Mouse (Mus musculus) kidney, embryonic 15.5 days (tissue): ENCODE measurements around the gene Tnfrsf14. TPM values are rescaled to one million over a fixed set of nuclear protein-coding genes. Genes with fewer than 3 reads are reported as not detected.

Source experiments
- ATAC-seq: fragments of 200-750 bp; cut with Nextera tagmentation; replicated peaks from 2 replicates; pipeline ENCODE4 v1.8.0; 2017; ENCODE audit warnings: moderate TSS enrichment; ENCODE audit not compliant: low FRiP score
- H3K27ac ChIP-seq: fragments of 300-500 bp; sonication (generic); 2 replicates; pipeline ENCODE4 v1.5.1; 2015; ENCODE audit warnings: mild to moderate bottlenecking, inconsistent platforms
- H3K27me3 ChIP-seq: fragments of 300-500 bp; sonication (generic); 2 replicates; pipeline ENCODE4 v1.6.1; 2015; ENCODE audit warnings: inconsistent platforms
- H3K36me3 ChIP-seq: fragments of 300-500 bp; sonication (generic); 2 replicates; pipeline ENCODE4 v1.6.1; 2015; ENCODE audit warnings: inconsistent platforms
- H3K4me1 ChIP-seq: fragments of 300-500 bp; sonication (generic); 2 replicates; pipeline ENCODE4 v1.6.1; 2015; ENCODE audit warnings: inconsistent platforms
- H3K4me2 ChIP-seq: fragments of 300-500 bp; sonication (generic); 2 replicates; pipeline ENCODE4 v1.6.1; 2015; ENCODE audit warnings: moderate library complexity, mild to moderate bottlenecking, inconsistent platforms
- H3K4me3 ChIP-seq: fragments of 300-500 bp; sonication (generic); replicated peaks from 2 replicates; pipeline ENCODE4 v1.5.1; 2015; ENCODE audit warnings: mild to moderate bottlenecking, inconsistent platforms
- H3K9ac ChIP-seq: fragments of 300-500 bp; sonication (generic); 2 replicates; pipeline ENCODE4 v1.6.1; 2015; ENCODE audit warnings: mild to moderate bottlenecking, inconsistent platforms
- H3K9me3 ChIP-seq: fragments of 300-500 bp; sonication (generic); replicated peaks from 2 replicates; pipeline ENCODE4 v1.6.1; 2016; ENCODE audit warnings: inconsistent platforms
- WGBS: fragments of 180-500 bp; shearing (Covaris S2); methylation state at CpG from one replicate; pipeline ENCODE4 v1.1.7; 2015; ENCODE audit warnings: mixed read lengths; 5-methylcytosine and 5-hydroxymethylcytosine counted together
- polyA plus RNA-seq: library from polyadenylated mRNA; unstranded; fragments of >200 nt; fragmentation: Nextera tagmentation; extraction: Ambion mirVana; gene quantifications from 2 replicates; pipeline ENCODE4 v1.2.1, GENCODE M21; 2015

Tnfrsf14 gene
- polyA plus RNA-seq, 1 experiment from 2014 or later: 1.7 TPM

GRCm38 (mm10) chr4:154944121-154944590 lies 15.8 kb upstream of the Tnfrsf14 start:
- Histone ChIP-seq H3K9ac (no peak overlapping the region), H3K36me3 (no peaks in the 10 kb centered on the region), H3K27ac (no peak overlapping the region), H3K4me2 (no peak overlapping the region), H3K4me3 (no peak overlapping the region), H3K4me1 (peaks cover 15% of the 10 kb centered on the region), H3K9me3 (no peaks in the 10 kb centered on the region), H3K27me3 (peaks cover 15% of the 10 kb centered on the region)
- WGBS: 22% methylated on average over 2 of the region's 2 CpGs
- peak; percentile 84 for ATAC-seq

GRCm38 (mm10) chr4:154943323-154944039 lies 15.1 kb upstream of the Tnfrsf14 start:
- no peaks in the 10 kb centered on the region for H3K9me3 ChIP-seq
- peaks cover 11% of the 10 kb centered on the region for H3K4me1 ChIP-seq
- no peak overlapping the region for H3K4me2 ChIP-seq
- no peak for ATAC-seq
- no peak overlapping the region for H3K27ac ChIP-seq
- H3K36me3 ChIP-seq: no peaks in the 10 kb centered on the region
- peaks cover 8% of the 10 kb centered on the region for H3K27me3 ChIP-seq
- 85% methylated on average over 6 of the region's 6 CpGs for WGBS
- no peak overlapping the region for H3K9ac ChIP-seq
- no peak overlapping the region for H3K4me3 ChIP-seq

- no peaks in the 10 kb centered on the region for H3K9me3 ChIP-seq
- no peak for ATAC-seq
- no peaks in the 10 kb centered on the region for H3K36me3 ChIP-seq
- 75% methylated on average over 10 of the region's 10 CpGs for WGBS
- peaks cover 11% of the 10 kb centered on the region for H3K4me1 ChIP-seq
- no peak overlapping the region for H3K4me3 ChIP-seq
- no peak overlapping the region for H3K9ac ChIP-seq
- H3K4me2 ChIP-seq: no peak overlapping the region
- H3K27ac ChIP-seq: no peak overlapping the region
- 0 out of 2 replicates have a peak, but pooled peaks cover 3% of the 10 kb centered on the region for H3K27me3 ChIP-seq
Observed at GRCm38 (mm10) chr4:154942632-154943322, 14.4 kb upstream of the Tnfrsf14 start.

- H3K27me3 ChIP-seq: 0 out of 2 replicates have a peak, but pooled peaks cover 3% of the 10 kb centered on the region
- H3K9me3 ChIP-seq: no peaks in the 10 kb centered on the region
- H3K4me1 ChIP-seq: peaks cover 11% of the 10 kb centered on the region
- WGBS: 86% methylated on average over 5 of the region's 5 CpGs
- H3K4me2 ChIP-seq: no peak overlapping the region
- no peak for ATAC-seq
- H3K27ac ChIP-seq: no peak overlapping the region
- H3K4me3 ChIP-seq: no peak overlapping the region
- H3K36me3 ChIP-seq: no peaks in the 10 kb centered on the region
- H3K9ac ChIP-seq: no peak overlapping the region
Observed at GRCm38 (mm10) chr4:154941831-154942230, 13.5 kb upstream of the Tnfrsf14 start.

GRCm38 (mm10) chr4:154940156-154940555 lies 11.8 kb upstream of the Tnfrsf14 start:
- Histone ChIP-seq H3K27ac (no peak overlapping the region), H3K4me1 (no peaks in the 10 kb centered on the region), H3K9me3 (no peaks in the 10 kb centered on the region), H3K4me3 (no peak overlapping the region), H3K27me3 (0 out of 2 replicates have a peak, but pooled peaks cover 3% of the 10 kb centered on the region), H3K4me2 (no peak overlapping the region), H3K9ac (no peak overlapping the region), H3K36me3 (no peaks in the 10 kb centered on the region)
- WGBS: 89% methylated on average over 2 of the region's 2 CpGs
- ATAC-seq: no peak

- H3K4me3 ChIP-seq: no peak overlapping the region
- 71% methylated on average over 1 of the region's 1 CpGs for WGBS
- ATAC-seq: no peak
Observed at GRCm38 (mm10) chr4:154937746-154938145, 9.4 kb upstream of the Tnfrsf14 start.

GRCm38 (mm10) chr4:154936542-154937255 lies 8.3 kb upstream of the Tnfrsf14 start:
- no peak for ATAC-seq
- Histone ChIP-seq H3K4me1 (peaks cover 4% of the 10 kb centered on the region; the same call in 1 of the 2 replicates), H3K4me3 (no peak overlapping the region), H3K9ac (no peak overlapping the region), H3K27me3 (peaks cover 1% of the 10 kb centered on the region; the same call in 1 of the 2 replicates), H3K27ac (no peak overlapping the region), H3K36me3 (no peaks in the 10 kb centered on the region), H3K9me3 (no peaks in the 10 kb centered on the region), H3K4me2 (no peak overlapping the region)
- WGBS: 62% methylated on average over 8 of the region's 8 CpGs

More at GRCm38 (mm10) chr4:154937746-154938145, 9.4 kb upstream of the Tnfrsf14 start:
- Histone ChIP-seq H3K4me1 (peaks cover 4% of the 10 kb centered on the region; the same call in 1 of the 2 replicates), H3K9me3 (no peaks in the 10 kb centered on the region), H3K36me3 (no peaks in the 10 kb centered on the region), H3K27me3 (peaks cover 3% of the 10 kb centered on the region; the same call in 1 of the 2 replicates), H3K27ac (no peak overlapping the region), H3K4me2 (no peak overlapping the region), H3K9ac (no peak overlapping the region)

- Histone ChIP-seq H3K9me3 (no peaks in the 10 kb centered on the region), H3K4me2 (no peak overlapping the region), H3K4me3 (no peak overlapping the region), H3K4me1 (peaks cover 4% of the 10 kb centered on the region; the same call in 1 of the 2 replicates), H3K27ac (no peak overlapping the region), H3K9ac (no peak overlapping the region), H3K27me3 (no peaks in the 10 kb centered on the region; the same call in 1 of the 2 replicates), H3K36me3 (no peaks in the 10 kb centered on the region)
- WGBS: 78% methylated on average over 7 of the region's 7 CpGs
- ATAC-seq: no peak
Observed at GRCm38 (mm10) chr4:154935788-154936187, 7.4 kb upstream of the Tnfrsf14 start.

- Histone ChIP-seq H3K27ac (no peak overlapping the region), H3K27me3 (no peaks in the 10 kb centered on the region; the same call in 1 of the 2 replicates), H3K36me3 (no peaks in the 10 kb centered on the region), H3K4me1 (peaks cover 4% of the 10 kb centered on the region; the same call in 1 of the 2 replicates), H3K9ac (no peak overlapping the region), H3K4me2 (no peak overlapping the region), H3K9me3 (no peaks in the 10 kb centered on the region), H3K4me3 (no peak overlapping the region)
- 85% methylated on average over 2 of the region's 2 CpGs for WGBS
- no peak for ATAC-seq
Observed at GRCm38 (mm10) chr4:154934800-154935199, 6.4 kb upstream of the Tnfrsf14 start.

GRCm38 (mm10) chr4:154933306-154933907 lies 5.0 kb upstream of the Tnfrsf14 start:
- no peak overlapping the region for H3K4me2 ChIP-seq
- 51% methylated on average over 13 of the region's 13 CpGs for WGBS
- no peak overlapping the region for H3K9ac ChIP-seq
- no peaks in the 10 kb centered on the region for H3K36me3 ChIP-seq
- H3K27me3 ChIP-seq: no peaks in the 10 kb centered on the region; the same call in 1 of the 2 replicates
- H3K4me1 ChIP-seq: peaks cover 8% of the 10 kb centered on the region; the same call in 1 of the 2 replicates
- ATAC-seq: no peak
- H3K27ac ChIP-seq: no peak overlapping the region
- H3K9me3 ChIP-seq: no peaks in the 10 kb centered on the region
- H3K4me3 ChIP-seq: no peak overlapping the region

- H3K4me3 ChIP-seq: no peak overlapping the region
- no peaks in the 10 kb centered on the region for H3K36me3 ChIP-seq
- H3K27me3 ChIP-seq: no peaks in the 10 kb centered on the region
- peaks cover 24% of the 10 kb centered on the region for H3K4me1 ChIP-seq
- peak; percentile 73; the same call in 1 of the 2 replicates for ATAC-seq
- WGBS: 61% methylated on average over 12 of the region's 12 CpGs
- no peak overlapping the region for H3K4me2 ChIP-seq
- no peaks in the 10 kb centered on the region for H3K9me3 ChIP-seq
- H3K27ac ChIP-seq: no peak overlapping the region
- no peak overlapping the region for H3K9ac ChIP-seq
Observed at GRCm38 (mm10) chr4:154929088-154929660, 811 bp upstream of the Tnfrsf14 start.
